Mouse (Mus musculus): ENCODE measurements around the gene Cbr3.

DNA sequence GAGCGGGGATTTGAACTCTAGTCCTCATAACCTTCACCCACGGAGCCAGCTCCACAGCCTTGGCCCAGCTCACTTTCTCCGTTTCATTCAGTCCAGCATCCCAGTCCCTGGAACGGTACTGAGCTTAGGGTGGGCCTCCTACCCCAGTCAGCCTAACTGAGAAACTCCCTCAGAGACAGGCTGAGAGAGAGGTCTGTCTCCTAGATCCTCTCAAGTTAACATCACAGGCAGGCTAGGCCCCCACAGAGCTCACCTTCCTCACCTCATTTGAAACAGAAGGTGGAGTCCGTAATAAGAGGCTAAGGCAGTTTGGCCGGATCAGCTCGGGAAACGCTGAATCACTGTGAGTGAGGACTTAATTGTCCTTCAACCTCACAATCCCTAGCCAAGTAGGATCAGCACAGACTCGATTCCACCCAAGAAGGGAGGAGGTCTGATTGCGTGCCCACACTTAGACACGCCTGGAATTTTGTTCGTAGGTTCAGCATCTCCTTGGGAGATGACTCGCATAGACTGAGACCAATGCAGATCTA lies 793 bp upstream of the Cbr3 start:
- no peak for TF ChIP-seq CTCF (IDR thresholded peaks at IDR 0.05; ENCODE audit: insufficient read depth, low read length)
- TF ChIP-seq POLR2A (IDR thresholded peaks at IDR 0.05; ENCODE audit: borderline replicate concordance, extremely low read depth, low read depth, low read length), result no peak
